In genomic region chr10:60286546-60286945, GRCm38 (mm10) we compare ENCODE assay signal across 11 mouse cellular contexts. TPM values are rescaled to one million over a fixed set of nuclear protein-coding genes. Genes with fewer than 3 reads are reported as not detected.
A peak's percentile ranks its signal among the peaks of the same experiment; 100 is the strongest.
DNase-seq lines count a peak whose midpoint lies in the region; ATAC-seq and TF ChIP-seq lines count a peak whose summit lies in the region.
"Had no signal": no experiment of that assay in that cellular context is flagged by ENCODE, and none has a peak within 500 bp of the region (broad histone marks: within the 10 kb centered on the region; RNA-seq: fewer than 3 reads in every experiment).

No protein-coding gene starts in this region.

- H3K9me3 ChIP-seq in forebrain, embryonic 10.5 days, result no peaks in the 10 kb centered on the region
- H3K9me3 ChIP-seq in hindbrain, postnatal 0 days (ENCODE audit: low read length), result no peaks in the 10 kb centered on the region
- H3K9me3 ChIP-seq: heart, embryonic 10.5 days had no signal

- no peak overlapping the region; the same call in 1 of the 2 replicates for H3K4me3 ChIP-seq in gastrocnemius, adult 2 months
- no peak overlapping the region for H3K4me3 ChIP-seq in forebrain, embryonic 10.5 days
- H3K4me3 ChIP-seq in hindbrain, postnatal 0 days (ENCODE audit: low read length), result no peak overlapping the region

- no peak overlapping the region for H3K9ac ChIP-seq in hindbrain, postnatal 0 days (replicated peaks; ENCODE audit: low read length)

- intact Hi-C loops in gastrocnemius, adult 2 months (cut with DNase I), result no loop called here
- intact Hi-C loops in gastrocnemius, postnatal 14 days (cut with DNase I; ENCODE audit: low total_unique reads), result no loop called here

- H3K4me2 ChIP-seq in hindbrain, postnatal 0 days (ENCODE audit: low read depth, low read length), result peak overlapping the region; percentile 56; the same call in 1 of the 2 replicates

- peak overlapping the region; percentile 99; the same call in 1 of the 2 replicates for H3K27ac ChIP-seq in gastrocnemius, adult 2 months
- H3K27ac ChIP-seq in forebrain, embryonic 10.5 days, result peak overlapping the region; percentile 82; the same call in 1 of the 2 replicates
- H3K27ac ChIP-seq in hindbrain, postnatal 0 days, result peak overlapping the region; percentile 89
- H3K27ac ChIP-seq: heart, embryonic 10.5 days had no signal

- H3K27me3 ChIP-seq in forebrain, embryonic 10.5 days (ENCODE audit: poor library complexity, severe bottlenecking), result no peaks in the 10 kb centered on the region
- H3K27me3 ChIP-seq in hindbrain, postnatal 0 days (ENCODE audit: insufficient read depth, low read length), result no peaks in the 10 kb centered on the region
- H3K27me3 ChIP-seq: Patski had no signal

- peaks cover 10% of the 10 kb centered on the region for H3K36me3 ChIP-seq in forebrain, embryonic 10.5 days (replicated peaks)
- no peaks in the 10 kb centered on the region for H3K36me3 ChIP-seq in hindbrain, postnatal 0 days (ENCODE audit: insufficient read depth, low read length)

- peak; percentile 30 for DNase-seq in gastrocnemius, adult 2 months
- no peak for DNase-seq in gastrocnemius, postnatal 14 days
- DNase-seq in forebrain, embryonic 10.5 days (ENCODE audit: extremely low spot score, low spot score), result no peak
- DNase-seq in hindbrain, postnatal 0 days (ENCODE audit: low spot score), result no peak
- DNase-seq in T-cell, adult 2 months (ENCODE audit: low spot score), result no peak
- no peak for DNase-seq in kidney, adult 11 months
- DNase-seq in adipocyte (ENCODE audit: low spot score), result no peak

- no peak for ATAC-seq in hindbrain, postnatal 0 days
- ATAC-seq in monocyte, adult 5-6 weeks (replicated peaks; ENCODE audit: insufficient number of reproducible peaks, low FRiP score, low TSS enrichment, poor library complexity, severe bottlenecking), result peak; percentile 36; the same call in 1 of the 2 replicates
- ATAC-seq: intestine, postnatal 0 days; Patski had no signal

- WGBS in forebrain, embryonic 10.5 days, result 97% methylated on average over 7 of the region's 7 CpGs
- 79% methylated on average over 7 of the region's 7 CpGs for WGBS in hindbrain, postnatal 0 days

- TF ChIP-seq CTCF in gastrocnemius, adult 2 months (IDR thresholded peaks at IDR 0.05), result no peak
- TF ChIP-seq CTCF in hindbrain, postnatal 0 days (IDR thresholded peaks at IDR 0.05; ENCODE audit: low read depth), result no peak

- H3K4me1 ChIP-seq in forebrain, embryonic 10.5 days, result peaks cover 78% of the 10 kb centered on the region
- peaks cover 41% of the 10 kb centered on the region for H3K4me1 ChIP-seq in hindbrain, postnatal 0 days (ENCODE audit: insufficient read depth, low read length)

RNA-seq across cellular contexts. Expression of gene Psap, which starts 9.1 kb away (rescaled TPM):
- total RNA-seq in gastrocnemius, adult 2 months (2021), result 100 to 1,000 TPM; 730 to 837 TPM
- 100 to 1,000 TPM; 419 to 467 TPM for total RNA-seq in gastrocnemius, postnatal 14 days (2021)
- 51.8 and 68.7 TPM in 2 replicates for polyA plus RNA-seq in forebrain, embryonic 10.5 days (2016; fragmentation: Nextera tagmentation; extraction: Ambion mirVana)
- total RNA-seq in hindbrain, postnatal 0 days (2014; rRNA removed), result 768 and 845 TPM in 2 replicates
- polyA plus RNA-seq in hindbrain, postnatal 0 days (2015; fragmentation: Nextera tagmentation; extraction: Ambion mirVana), result 277 and 281 TPM in 2 replicates
- 1,204 to 1,488 TPM (median 1,482 TPM) in 3 replicates for total RNA-seq in monocyte, adult 5-6 weeks (2017)
